Mouse (Mus musculus) adrenal gland (tissue): ENCODE data around the gene Tm9sf2.

ENCODE experiments used
- intact Hi-C: fragments of 180-260 bp; cut with DNase I; formaldehyde crosslinking; loops from one replicate; pipeline ENCODE4 v1.15.1; 2025

The Tm9sf2 gene

DNA sequence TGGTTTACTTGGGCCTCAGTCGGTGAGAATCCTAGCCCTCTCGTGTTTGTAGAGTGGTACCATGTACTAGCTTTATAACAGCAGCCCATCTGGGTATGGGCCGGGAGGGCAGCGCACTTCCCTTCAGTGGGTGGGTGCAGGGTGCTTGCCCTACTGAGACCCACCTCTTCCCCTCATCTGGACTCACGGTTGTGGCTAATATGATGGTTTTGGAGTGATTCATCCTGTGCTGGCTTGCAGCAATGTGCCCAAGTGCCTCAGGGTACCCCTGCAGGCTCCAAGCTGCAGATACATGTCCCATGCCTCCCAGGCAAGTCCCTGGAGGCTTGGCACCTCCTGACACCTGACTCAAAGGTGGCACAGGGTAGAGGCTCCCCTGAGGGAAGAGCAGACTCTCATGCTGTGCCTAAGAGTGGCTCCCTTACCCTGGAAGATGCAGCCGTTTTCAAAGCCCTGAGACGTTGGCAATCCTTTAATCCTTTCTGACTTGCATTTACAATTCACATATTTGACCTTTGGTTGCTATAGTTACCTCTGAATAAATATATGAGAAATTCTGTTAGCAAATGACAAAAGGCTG is 63.5 kb downstream of the Tm9sf2 start:
- intact Hi-C loops = no loop called here

- intact Hi-C loops = no loop called here
Observed at GRCm38 (mm10) chr14:122171031-122171430, 64.2 kb downstream of the Tm9sf2 start.

DNA sequence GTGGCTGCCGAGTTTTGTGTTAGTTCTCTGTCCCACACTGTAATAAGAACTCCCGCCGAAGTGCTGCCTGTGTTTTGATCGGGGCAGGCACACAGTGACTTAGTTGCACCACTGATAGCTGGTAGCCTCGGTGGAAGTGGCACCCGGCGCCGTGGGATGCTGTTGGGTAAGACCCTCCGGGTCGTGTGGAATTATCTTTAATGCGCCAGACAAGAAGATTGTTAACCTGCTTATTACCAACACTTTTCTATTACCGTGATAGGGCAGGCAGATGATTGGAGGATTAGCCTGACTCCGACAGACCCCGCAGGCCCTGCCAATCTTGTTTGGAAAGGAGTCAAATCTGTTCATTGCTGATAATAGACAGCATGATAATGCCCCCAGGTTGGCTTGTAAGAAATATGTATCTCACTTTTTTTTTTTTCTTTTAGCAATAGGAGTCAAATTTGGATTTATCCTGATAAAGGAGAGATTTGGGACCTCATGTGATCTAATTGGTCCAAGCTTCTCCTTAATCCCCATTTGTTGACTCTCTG is 69.5 kb downstream of the Tm9sf2 start:
- intact Hi-C loops = no loop called here

DNA sequence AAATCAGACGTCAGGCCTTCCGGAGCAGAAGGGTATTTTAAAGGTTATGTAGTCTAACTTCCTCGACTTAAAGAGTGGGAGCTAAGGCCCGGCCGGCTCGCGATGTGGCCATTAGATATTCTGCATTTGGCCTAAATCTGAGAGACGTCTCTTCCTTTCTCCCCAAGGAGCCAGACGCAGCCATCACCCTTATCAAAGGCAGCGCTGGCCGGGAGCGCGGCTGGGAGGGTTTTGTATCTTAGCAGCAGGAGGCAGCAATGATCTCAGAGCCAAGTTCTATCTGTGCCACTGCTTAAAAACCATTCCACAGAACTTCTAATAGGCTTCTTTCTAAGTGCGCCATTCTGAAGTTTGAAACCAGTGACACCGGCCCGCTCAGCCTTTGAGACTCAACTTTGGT is 72.4 kb downstream of the Tm9sf2 start:
- intact Hi-C loops = no loop called here

DNA sequence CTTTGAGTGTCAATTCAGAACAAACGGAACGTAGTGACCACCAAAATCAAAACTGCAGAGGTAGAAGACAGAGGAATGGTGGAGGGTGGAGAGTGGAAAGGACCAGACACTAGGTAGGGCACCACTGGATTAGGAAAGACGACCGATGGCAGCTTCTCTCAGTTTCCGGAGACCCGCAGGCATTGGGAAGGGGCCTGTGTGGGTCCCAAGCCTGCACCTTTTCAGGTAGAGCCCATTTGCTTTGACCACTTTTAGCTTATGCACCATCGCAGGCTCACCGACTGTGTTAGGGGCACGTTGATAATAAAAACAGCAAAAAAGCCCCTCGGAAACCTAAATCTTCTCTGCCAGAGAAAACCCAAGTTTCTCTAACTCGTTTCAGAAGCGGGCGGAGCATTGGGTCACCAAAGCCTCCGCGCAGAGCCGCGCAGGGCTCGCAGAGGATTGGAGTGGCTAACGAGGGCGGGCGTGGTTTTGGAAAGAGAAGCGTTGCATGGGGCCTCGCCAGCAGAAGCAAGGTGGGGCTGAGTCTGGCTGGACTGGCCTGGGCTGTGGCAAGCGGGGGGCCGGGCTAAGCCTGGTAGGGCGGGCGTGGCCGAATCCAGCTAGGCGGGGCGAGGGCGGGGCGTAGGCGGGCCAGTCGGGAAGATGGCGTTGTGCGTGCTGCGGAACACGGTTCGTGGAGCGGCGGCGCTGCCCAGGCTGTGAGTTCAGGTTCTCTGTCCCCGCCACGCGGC is 74.4 kb downstream of the Tm9sf2 start, which contains the start of gene Clybl:
Gene Clybl (plus strand): TSS at position 627 of the 737 bp plus-strand sequence.
- intact Hi-C loops = no loop called here

GRCm38 (mm10) chr14:122181815-122182157 is 74.9 kb downstream of the Tm9sf2 start:
- intact Hi-C loops = no loop called here

GRCm38 (mm10) chr14:122182220-122182619 is 75.4 kb downstream of the Tm9sf2 start:
- intact Hi-C loops = no loop called here

DNA sequence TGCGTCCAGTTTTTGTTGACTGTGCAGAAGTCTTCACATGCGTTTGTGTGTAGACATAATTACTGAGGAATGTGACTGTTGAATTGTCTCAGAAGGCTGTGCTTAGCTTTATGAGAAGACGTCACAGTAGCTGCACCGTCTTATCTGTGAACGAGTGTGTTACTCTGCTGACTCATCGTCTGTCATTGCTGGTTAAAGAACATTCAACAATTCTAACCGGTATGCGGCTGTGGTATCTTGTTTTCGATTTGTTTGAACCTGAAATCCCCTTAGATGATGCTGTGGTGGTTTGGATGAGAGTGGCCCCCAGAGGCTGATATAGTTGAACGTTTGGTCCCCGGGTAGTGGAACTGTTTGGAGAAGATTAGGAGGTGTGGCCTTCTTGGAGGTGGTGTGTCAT is 77.1 kb downstream of the Tm9sf2 start:
- intact Hi-C loops = no loop called here

DNA sequence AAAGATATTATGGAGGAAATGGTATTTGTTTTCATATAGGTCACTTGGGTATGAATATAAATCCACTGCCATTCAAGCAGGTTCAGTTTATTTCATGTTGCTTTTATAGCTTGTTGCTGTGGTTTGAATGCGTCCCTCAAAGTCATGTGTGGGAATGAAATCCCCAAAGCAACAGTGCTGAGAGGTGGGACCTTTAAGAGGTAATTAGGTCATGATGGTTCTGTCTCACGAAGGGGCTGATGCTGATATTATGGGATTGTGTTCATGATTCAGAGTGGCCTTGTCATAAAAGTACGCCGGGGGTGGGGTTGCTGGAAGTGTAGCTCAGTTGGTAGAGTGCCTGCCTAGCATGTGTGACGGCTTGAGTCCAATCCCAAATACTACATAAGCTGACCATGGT is 81.4 kb downstream of the Tm9sf2 start:
- intact Hi-C loops = no loop called here

GRCm38 (mm10) chr14:122189901-122190300 is 83.1 kb downstream of the Tm9sf2 start:
- intact Hi-C loops = loop anchor here (5.0 kb wide), 1 partner anchor 687 kb away; no protein-coding TSS in a partner anchor

- intact Hi-C loops = loop anchor here (5.0 kb wide), 1 partner anchor 687 kb away; no protein-coding TSS in a partner anchor
Observed at GRCm38 (mm10) chr14:122190527-122190926, 83.7 kb downstream of the Tm9sf2 start.

DNA sequence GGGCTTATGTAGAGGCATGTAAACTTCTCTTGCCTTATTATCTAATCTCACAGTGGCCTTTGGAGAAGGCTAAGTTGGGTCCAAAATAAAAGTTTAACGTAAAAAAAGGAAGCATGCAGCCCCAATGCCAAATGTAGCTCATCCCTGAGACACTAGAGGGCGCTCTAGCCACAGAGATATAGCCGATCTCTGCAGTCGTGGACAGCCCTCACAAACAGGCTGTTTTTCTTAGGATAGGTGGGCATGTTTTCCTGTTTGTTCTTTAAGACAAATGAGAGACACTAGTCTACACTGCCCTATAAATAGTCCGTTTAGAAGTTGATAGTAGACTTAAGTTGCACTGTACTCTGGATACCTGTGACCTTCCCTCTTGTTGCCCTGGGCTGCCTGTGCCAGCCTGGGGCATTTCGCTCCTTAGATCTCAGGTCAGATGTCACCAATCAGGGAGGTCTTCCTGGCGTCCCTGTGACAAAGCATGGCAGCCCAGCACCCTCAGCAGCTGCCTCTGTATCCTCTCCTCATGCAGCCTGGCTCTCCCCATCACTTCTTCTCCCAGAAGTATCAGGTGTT is 84.2 kb downstream of the Tm9sf2 start:
- intact Hi-C loops = loop anchor here (5.0 kb wide), 1 partner anchor 686 kb away; no protein-coding TSS in a partner anchor

DNA sequence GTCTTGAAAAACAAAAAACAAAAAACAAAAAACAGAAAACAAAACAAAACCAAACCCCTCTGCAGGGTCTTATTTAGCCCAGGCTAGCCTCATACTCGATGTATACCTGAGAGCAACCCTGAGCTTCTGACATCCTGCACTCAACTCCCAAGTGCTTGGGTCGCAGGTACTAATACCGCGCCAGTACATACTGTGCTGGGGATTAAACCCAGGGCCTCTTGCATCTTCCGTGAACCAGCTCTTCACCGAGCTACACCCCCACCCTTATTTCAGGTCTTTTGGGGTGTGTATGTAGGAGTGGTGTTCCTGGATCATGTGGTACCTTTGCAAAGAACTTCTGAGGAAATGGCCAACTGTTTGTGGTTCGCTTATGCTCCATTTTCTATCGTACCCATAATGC is 87.8 kb downstream of the Tm9sf2 start:
- intact Hi-C loops = loop anchor here (5.0 kb wide), 1 partner anchor 683 kb away; no protein-coding TSS in a partner anchor

GRCm38 (mm10) chr14:122196851-122197250 is 90.0 kb downstream of the Tm9sf2 start:
- intact Hi-C loops = no loop called here

GRCm38 (mm10) chr14:122200247-122200885 is 93.5 kb downstream of the Tm9sf2 start:
- intact Hi-C loops = no loop called here

GRCm38 (mm10) chr14:122209177-122209576 is 102.3 kb downstream of the Tm9sf2 start:
- intact Hi-C loops = no loop called here
